Mouse (Mus musculus) spleen, adult 2 months (tissue): Measurements from ENCODE around the gene Gm614. TPM values are rescaled to one million over a fixed set of nuclear protein-coding genes. Genes with fewer than 3 reads are reported as not detected.
A peak's percentile ranks its signal among the peaks of the same experiment; 100 is the strongest.

Experiments
- DNase-seq, 2 experiments: peaks; one replicate each; pipeline versions ENCODE4 v3.0.0 to v3.0.0-alpha.2; 2012 to 2021; ENCODE audit warnings: low spot score in 2 of 2, low read depth in 1 of 2
- H3K27ac ChIP-seq: fragments of 200-500 bp; 2 replicates; pipeline ENCODE4 v1.5.1; 2012; ENCODE audit warnings: low read length, inconsistent platforms; ENCODE audit not compliant: insufficient read depth
- H3K27me3 ChIP-seq: fragments of 200-500 bp; 2 replicates; pipeline ENCODE4 v1.6.1; 2012; ENCODE audit warnings: mild to moderate bottlenecking, moderate library complexity, low read length, inconsistent platforms; ENCODE audit not compliant: control insufficient read depth, insufficient read depth
- H3K36me3 ChIP-seq: fragments of 200-500 bp; 2 replicates; pipeline ENCODE4 v1.6.1; 2012; ENCODE audit warnings: mild to moderate bottlenecking, low read length, inconsistent platforms; ENCODE audit not compliant: control insufficient read depth, insufficient read depth
- H3K4me1 ChIP-seq: fragments of 200-500 bp; 2 replicates; pipeline ENCODE4 v1.6.1; 2011; ENCODE audit warnings: inconsistent platforms; ENCODE audit not compliant: control insufficient read depth, insufficient read depth, insufficient read length
- H3K4me3 ChIP-seq: fragments of 200-500 bp; 2 replicates; pipeline ENCODE4 v1.5.1; 2011; ENCODE audit warnings: mild to moderate bottlenecking, inconsistent platforms; ENCODE audit not compliant: insufficient read depth, insufficient read length; ENCODE audit errors: extremely low read depth
- CTCF ChIP-seq: fragments of 200-500 bp; IDR thresholded peaks from 2 replicates; pipeline ENCODE4 v1.5.1; 2011; ENCODE audit warnings: mild to moderate bottlenecking, inconsistent platforms; ENCODE audit not compliant: insufficient read depth, insufficient read length, insufficient replicate concordance; ENCODE audit errors: extremely low read depth
- POLR2A ChIP-seq: fragments of 200-500 bp; IDR thresholded peaks from 2 replicates; pipeline ENCODE4 v1.6.1; 2011; ENCODE audit warnings: low read depth, low read length, inconsistent platforms
- WGBS: fragments of 180-500 bp; shearing (Covaris S2); methylation state at CpG from one replicate; pipeline ENCODE4 v1.1.7; 2018; 5-methylcytosine and 5-hydroxymethylcytosine counted together
- polyA plus RNA-seq: library from polyadenylated mRNA; depleted of rRNA; stranded (reverse); fragments of >200 nt; gene quantifications from 2 replicates; pipeline ENCODE4 v1.2.3, GENCODE M21; 2012

The Gm614 gene
- polyA plus RNA-seq, 1 experiment, result 0.99 TPM

DNA sequence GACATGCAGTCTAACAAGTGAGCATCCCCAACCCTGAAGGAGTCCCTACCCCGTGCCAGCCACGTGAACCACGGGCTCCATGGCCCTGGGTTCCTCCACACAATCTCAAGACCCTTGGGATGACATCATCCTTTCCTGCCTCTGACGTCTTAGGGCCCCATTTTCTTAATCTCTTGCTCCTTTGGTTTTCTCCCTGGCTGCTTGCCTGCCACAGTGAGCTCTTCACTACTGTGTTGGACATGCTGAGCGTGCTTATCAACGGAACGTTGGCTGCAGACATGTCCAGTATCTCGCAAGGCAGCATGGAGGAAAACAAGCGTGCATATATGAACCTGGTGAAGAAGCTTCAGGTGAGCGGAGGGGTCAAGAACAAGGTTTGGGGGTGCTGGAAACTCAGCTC lies 26.3 kb upstream of the Gm614 start:
- 78% methylated on average over 10 of the region's 10 CpGs for WGBS
- Histone ChIP-seq H3K36me3 (peaks cover 25% of the 10 kb centered on the region), H3K4me3 (no peak overlapping the region), H3K4me1 (no peaks in the 10 kb centered on the region), H3K27me3 (no peaks in the 10 kb centered on the region), H3K27ac (peak overlapping the region; percentile 13; the same call in 1 of the 2 replicates)
- no peak for DNase-seq
- no peak for TF ChIP-seq CTCF
- no peak for TF ChIP-seq POLR2A

GRCm38 (mm10) chrX:101289037-101289436 lies 25.2 kb upstream of the Gm614 start:
- H3K36me3 ChIP-seq, result peaks cover 30% of the 10 kb centered on the region
- H3K4me1 ChIP-seq, result no peaks in the 10 kb centered on the region
- H3K27ac ChIP-seq, result no peak overlapping the region
- TF ChIP-seq POLR2A (no peak), CTCF (no peak)
- H3K4me3 ChIP-seq, result no peak overlapping the region
- no peaks in the 10 kb centered on the region for H3K27me3 ChIP-seq
- no peak for DNase-seq
- 89% methylated on average over 7 of the region's 7 CpGs for WGBS

- Histone ChIP-seq H3K4me1 (no peaks in the 10 kb centered on the region), H3K27me3 (no peaks in the 10 kb centered on the region), H3K36me3 (peaks cover 29% of the 10 kb centered on the region), H3K27ac (no peak overlapping the region), H3K4me3 (no peak overlapping the region)
- no peak for DNase-seq
- TF ChIP-seq CTCF (no peak), POLR2A (no peak)
- WGBS, result 89% methylated on average over 6 of the region's 6 CpGs
Measured at GRCm38 (mm10) chrX:101288432-101288831, 24.6 kb upstream of the Gm614 start.

- H3K4me1 ChIP-seq, result no peaks in the 10 kb centered on the region
- WGBS, result 78% methylated on average over 3 of the region's 3 CpGs
- H3K27ac ChIP-seq, result peak overlapping the region; percentile 31; the same call in 1 of the 2 replicates
- TF ChIP-seq POLR2A, result no peak
- TF ChIP-seq CTCF, result no peak
- peaks cover 30% of the 10 kb centered on the region for H3K36me3 ChIP-seq
- H3K27me3 ChIP-seq, result no peaks in the 10 kb centered on the region
- no peak overlapping the region for H3K4me3 ChIP-seq
- no peak for DNase-seq
Measured at GRCm38 (mm10) chrX:101287543-101287942, 23.8 kb upstream of the Gm614 start.

DNA sequence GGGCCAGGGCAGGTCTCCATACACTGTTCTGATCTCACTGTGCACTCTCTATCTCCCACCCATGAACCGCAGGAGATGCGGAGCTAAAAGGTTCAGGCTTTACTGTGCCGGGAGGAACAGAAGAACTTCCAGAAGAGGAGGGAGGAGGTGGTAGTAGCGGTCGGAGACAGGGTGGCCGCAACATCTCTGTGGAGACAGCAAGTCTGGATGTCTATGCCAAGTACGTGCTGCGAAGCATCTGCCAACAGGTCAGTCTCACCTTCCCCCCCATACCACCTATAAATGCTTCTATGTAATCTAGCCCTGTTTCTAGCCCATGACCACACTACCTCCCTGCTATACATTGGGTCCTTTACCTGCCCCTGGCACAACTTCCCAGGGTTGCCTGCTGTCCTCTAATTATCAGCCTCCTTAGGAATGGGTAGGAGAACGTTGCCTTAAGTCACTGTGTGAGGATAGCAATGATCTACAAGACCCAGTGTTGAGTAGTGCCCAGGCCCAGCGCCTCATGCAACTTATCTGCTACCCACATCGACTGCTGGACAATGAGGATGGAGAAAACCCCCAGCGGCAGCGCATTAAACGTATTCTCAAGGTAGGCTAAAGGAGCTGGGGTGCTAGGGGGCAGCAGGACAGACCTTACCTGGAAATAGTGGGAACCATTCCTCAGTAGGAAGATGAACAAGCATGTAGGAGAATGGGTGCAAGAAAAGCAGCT lies 22.3 kb upstream of the Gm614 start:
- Histone ChIP-seq H3K4me3 (no peak overlapping the region), H3K4me1 (no peaks in the 10 kb centered on the region), H3K27me3 (no peaks in the 10 kb centered on the region), H3K36me3 (peaks cover 31% of the 10 kb centered on the region), H3K27ac (no peak overlapping the region)
- WGBS, result 92% methylated on average over 14 of the region's 14 CpGs
- DNase-seq, result no peak
- TF ChIP-seq CTCF, result no peak
- no peak for TF ChIP-seq POLR2A

- DNase-seq, result peak; percentile 11 to 56
- H3K36me3 ChIP-seq, result peaks cover 32% of the 10 kb centered on the region
- WGBS, result 29% methylated on average over 6 of the region's 6 CpGs
- H3K4me3 ChIP-seq, result no peak overlapping the region
- H3K27me3 ChIP-seq, result no peaks in the 10 kb centered on the region
- no peak overlapping the region for H3K27ac ChIP-seq
- TF ChIP-seq POLR2A, result no peak
- peak; percentile 74; the same call in 1 of the 2 replicates for TF ChIP-seq CTCF
- H3K4me1 ChIP-seq, result no peaks in the 10 kb centered on the region
Measured at GRCm38 (mm10) chrX:101285534-101285933, 21.7 kb upstream of the Gm614 start.

GRCm38 (mm10) chrX:101282813-101283212 lies 19.0 kb upstream of the Gm614 start:
- H3K36me3 ChIP-seq, result peaks cover 31% of the 10 kb centered on the region
- TF ChIP-seq CTCF (no peak), POLR2A (no peak)
- 87% methylated on average over 6 of the region's 6 CpGs for WGBS

More at GRCm38 (mm10) chrX:101282813-101283212, 19.0 kb upstream of the Gm614 start:
- no peaks in the 10 kb centered on the region for H3K4me1 ChIP-seq
- no peak overlapping the region for H3K27ac ChIP-seq
- no peak for DNase-seq
- H3K27me3 ChIP-seq, result no peaks in the 10 kb centered on the region
- H3K4me3 ChIP-seq, result no peak overlapping the region
